24 mouse cellular contexts compared by ENCODE assay signal in the genomic region with DNA sequence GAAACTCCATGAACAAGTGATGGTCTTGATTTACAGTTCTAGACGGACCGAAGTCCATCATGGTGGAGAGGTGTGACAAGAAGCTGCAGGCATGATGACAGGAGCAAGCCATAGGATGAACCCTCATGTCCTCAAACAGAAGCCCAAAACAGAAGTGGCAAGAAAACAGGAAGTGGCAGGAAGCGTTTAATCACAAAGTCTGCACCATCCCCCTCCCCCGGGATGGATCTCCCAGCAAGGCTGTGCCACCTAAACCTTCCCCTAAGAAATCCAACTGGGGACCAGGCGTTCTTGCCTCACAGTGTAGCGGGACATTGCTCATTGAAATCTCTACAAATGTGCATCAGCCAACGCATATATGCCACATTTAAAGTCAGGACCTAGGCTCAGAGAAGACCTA.
DNase-seq lines count a peak whose midpoint lies in the region; ATAC-seq and TF ChIP-seq lines count a peak whose summit lies in the region.
"Had no signal": no experiment of that assay in that cellular context is flagged by ENCODE, and none has a peak within 500 bp of the region (broad histone marks: within the 10 kb centered on the region; RNA-seq: fewer than 3 reads in every experiment).

No protein-coding gene starts in this region.

- WGBS in thymus, adult 2 months: 60% methylated on average over 7 of the region's 7 CpGs
- 83% methylated on average over 7 of the region's 7 CpGs for WGBS in stomach, postnatal 0 days

- no peak for TF ChIP-seq EP300 in stomach, postnatal 0 days (optimal IDR thresholded peaks at IDR 0.05)

- no peaks in the 10 kb centered on the region for H3K27me3 ChIP-seq in thymus, adult 2 months (ENCODE audit: control insufficient read depth, insufficient read depth, low read length)
- H3K27me3 ChIP-seq in stomach, postnatal 0 days (ENCODE audit: control insufficient read depth, insufficient read depth, low read length): no peaks in the 10 kb centered on the region
- H3K27me3 ChIP-seq: embryonic facial prominence, embryonic 15.5 days; hindbrain, embryonic 12.5 days had no signal

- H3K9ac ChIP-seq in stomach, postnatal 0 days (ENCODE audit: low read length): no peak overlapping the region
- H3K9ac ChIP-seq: embryonic facial prominence, embryonic 15.5 days; hindbrain, embryonic 12.5 days had no signal

- H3K4me3 ChIP-seq in thymus, adult 2 months (ENCODE audit: control insufficient read depth, insufficient read depth, low read length): no peak overlapping the region
- no peak overlapping the region for H3K4me3 ChIP-seq in left cerebral cortex, adult 2 months
- H3K4me3 ChIP-seq in stomach, postnatal 0 days (ENCODE audit: low read depth, low read length): no peak overlapping the region
- H3K4me3 ChIP-seq: embryonic facial prominence, embryonic 15.5 days; erythroblast, embryonic 14.5 days; forebrain, embryonic 10.5 days; heart, embryonic 10.5 days; hindbrain, embryonic 12.5 days had no signal

- intact Hi-C loops in left cerebral cortex, adult 2 months (cut with DNase I): no loop called here

- no peaks in the 10 kb centered on the region for H3K9me3 ChIP-seq in stomach, postnatal 0 days (ENCODE audit: control insufficient read depth, low read length)
- H3K9me3 ChIP-seq: embryonic facial prominence, embryonic 15.5 days; forebrain, embryonic 10.5 days; heart, embryonic 10.5 days; hindbrain, embryonic 12.5 days had no signal

- peak; percentile 59; the same call in 1 of the 2 replicates for ATAC-seq in megakaryocyte, adult 5-6 weeks (ENCODE audit: poor library complexity, severe bottlenecking)
- ATAC-seq in stomach, postnatal 0 days (ENCODE audit: low FRiP score, low TSS enrichment): no peak
- ATAC-seq: forebrain, embryonic 14.5 days; hindbrain, embryonic 16.5 days; inflammation-experienced regulatory T-cells, adult 6 months had no signal

- no peaks in the 10 kb centered on the region for H3K36me3 ChIP-seq in thymus, adult 2 months (ENCODE audit: control insufficient read depth, insufficient read depth, low read length)
- H3K36me3 ChIP-seq in stomach, postnatal 0 days (ENCODE audit: control insufficient read depth, insufficient read depth, low read length): no peaks in the 10 kb centered on the region
- H3K36me3 ChIP-seq: embryonic facial prominence, embryonic 15.5 days; forebrain, embryonic 10.5 days; heart, embryonic 10.5 days; hindbrain, embryonic 12.5 days had no signal

- peak; percentile 7 for DNase-seq in thymus, adult 2 months
- no peak for DNase-seq in thymus, postnatal 10 days (ENCODE audit: low spot score in 2 of 2)
- peak; percentile 24 for DNase-seq in MEL-GATA-1-ER (ENCODE audit: extremely low read depth, low read depth)
- no peak for DNase-seq in left cerebral cortex, adult 2 months (ENCODE audit: extremely low spot score in 1 of 2, low spot score in 2 of 2)
- DNase-seq in stomach, postnatal 0 days (ENCODE audit: low spot score): no peak
- no peak for DNase-seq in urinary bladder, postnatal 4 days (ENCODE audit: low spot score in 2 of 2)
- DNase-seq: adrenal gland, adult 8-10 months; adrenal gland, postnatal 36 days; cerebellum, adult 11 months; cerebellum, adult 9-10 months; cerebellum, postnatal 25 days; embryo, embryonic 11 days; gastrocnemius, postnatal 36 days; heart, postnatal 10 days; heart, postnatal 4 days had no signal

- TF ChIP-seq POLR2A in thymus, adult 2 months (IDR thresholded peaks at IDR 0.05; ENCODE audit: control insufficient read depth, extremely low read depth, insufficient read depth, low read length, poor library complexity): no peak

- no peak overlapping the region for H3K4me2 ChIP-seq in stomach, postnatal 0 days (replicated peaks; ENCODE audit: low read depth)
- H3K4me2 ChIP-seq: embryonic facial prominence, embryonic 15.5 days; hindbrain, embryonic 12.5 days had no signal

- no peak for TF ChIP-seq CTCF in thymus, adult 2 months (IDR thresholded peaks at IDR 0.05; ENCODE audit: borderline replicate concordance, control insufficient read depth, extremely low read depth, insufficient read depth, low read length, poor library complexity)
- no peak for TF ChIP-seq CTCF in left cerebral cortex, adult 2 months (IDR thresholded peaks at IDR 0.05)
- TF ChIP-seq CTCF in stomach, postnatal 0 days (IDR thresholded peaks at IDR 0.05; ENCODE audit: low read depth): no peak

- no peaks in the 10 kb centered on the region for H3K4me1 ChIP-seq in thymus, adult 2 months (replicated peaks; ENCODE audit: control insufficient read depth, insufficient read depth, low read length)
- no peaks in the 10 kb centered on the region for H3K4me1 ChIP-seq in stomach, postnatal 0 days (replicated peaks; ENCODE audit: control insufficient read depth, insufficient read depth)
- H3K4me1 ChIP-seq: embryonic facial prominence, embryonic 15.5 days; forebrain, embryonic 10.5 days; heart, embryonic 10.5 days; hindbrain, embryonic 12.5 days had no signal

- no peak overlapping the region for H3K27ac ChIP-seq in thymus, adult 2 months (ENCODE audit: control insufficient read depth, insufficient read depth, low read length)
- no peak overlapping the region for H3K27ac ChIP-seq in left cerebral cortex, adult 2 months
- H3K27ac ChIP-seq in stomach, postnatal 0 days (replicated peaks): no peak overlapping the region
- H3K27ac ChIP-seq: embryonic facial prominence, embryonic 15.5 days; forebrain, embryonic 10.5 days; heart, embryonic 10.5 days; hindbrain, embryonic 12.5 days had no signal

Comparison
In these comparisons a context has a peak if more than half of its experiments do, and no peak if none do; other contexts are left out.
1. DNase-seq: peak in thymus, adult 2 months (single experiment) and MEL-GATA-1-ER (single experiment); none in thymus, postnatal 10 days (0 of 2), left cerebral cortex, adult 2 months (0 of 2), stomach, postnatal 0 days (single experiment) and urinary bladder, postnatal 4 days (0 of 2).